Mouse (Mus musculus): ENCODE results near the gene Zfand3.

DNA sequence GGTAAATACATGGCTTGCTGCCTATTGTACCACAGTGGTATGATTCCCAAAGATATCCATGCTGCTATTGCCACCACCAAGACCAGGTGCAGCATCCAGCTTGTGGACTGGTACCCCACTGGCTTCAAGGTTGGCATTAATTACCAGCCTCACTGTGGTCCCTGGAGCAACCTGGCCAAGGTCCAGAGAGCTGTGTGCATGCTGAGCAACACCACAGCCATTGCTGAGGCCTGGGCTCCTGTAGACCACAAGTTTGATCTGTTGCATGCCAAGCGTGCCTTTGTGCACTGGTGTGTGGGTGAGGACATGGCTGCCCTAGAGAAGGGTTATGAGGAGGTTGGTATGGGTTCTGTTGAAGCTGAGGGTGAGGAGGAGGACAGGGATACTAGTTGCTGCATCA lies 173.9 kb downstream of the Zfand3 start:
- no peak for TF ChIP-seq CTCF (IDR thresholded peaks at IDR 0.05; ENCODE audit: low read depth)
- no peak for TF ChIP-seq EP300 (IDR thresholded peaks at IDR 0.05; ENCODE audit: low read depth)

All from liver, embryonic 14.5 days (tissue).